Mouse (Mus musculus) testis, postnatal 10 days (tissue): Measurements from ENCODE around the gene Tbc1d10a.

Source experiments
- DNase-seq: peaks from one replicate; pipeline ENCODE4 v3.0.0; 2021; ENCODE audit warnings: low spot score

Gene Tbc1d10a

DNA sequence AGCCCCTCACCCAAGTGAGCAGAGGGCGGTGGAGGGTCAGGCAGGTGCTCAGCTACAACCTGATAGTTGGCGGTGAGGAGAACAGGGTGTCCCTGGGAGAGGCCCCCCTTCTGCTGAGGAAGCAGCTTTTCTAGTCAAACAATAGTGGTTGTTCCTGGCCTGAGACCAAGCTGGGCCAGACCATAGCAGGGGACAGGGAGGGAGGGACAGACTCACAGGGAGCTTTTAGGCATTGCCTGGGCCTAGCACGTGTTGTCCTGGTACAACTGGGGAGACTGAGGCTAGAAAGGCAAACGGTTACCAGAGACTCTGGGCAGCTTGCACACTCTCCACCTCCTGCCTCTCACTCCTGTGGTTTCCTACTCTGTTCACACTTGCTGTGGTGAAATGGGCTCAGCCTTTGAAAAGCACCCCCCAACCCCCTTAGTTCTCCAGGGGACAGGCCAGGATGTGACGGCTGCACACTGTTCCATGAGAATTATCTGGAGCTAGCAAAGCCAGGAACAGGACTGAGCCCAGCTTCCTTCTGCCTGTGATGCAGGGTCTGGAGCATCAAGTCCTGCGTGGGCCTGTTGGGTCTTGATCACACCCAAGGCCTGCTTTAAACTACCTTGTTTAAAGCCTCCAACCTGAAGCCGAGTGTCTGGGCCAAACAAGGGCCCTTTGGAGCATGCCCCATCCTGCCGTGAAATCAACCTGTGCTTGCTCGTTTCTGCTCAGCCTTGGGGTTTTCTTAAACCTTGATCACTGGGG is 29.8 kb downstream of the Tbc1d10a start:
- DNase-seq = peak; percentile 64

DNA sequence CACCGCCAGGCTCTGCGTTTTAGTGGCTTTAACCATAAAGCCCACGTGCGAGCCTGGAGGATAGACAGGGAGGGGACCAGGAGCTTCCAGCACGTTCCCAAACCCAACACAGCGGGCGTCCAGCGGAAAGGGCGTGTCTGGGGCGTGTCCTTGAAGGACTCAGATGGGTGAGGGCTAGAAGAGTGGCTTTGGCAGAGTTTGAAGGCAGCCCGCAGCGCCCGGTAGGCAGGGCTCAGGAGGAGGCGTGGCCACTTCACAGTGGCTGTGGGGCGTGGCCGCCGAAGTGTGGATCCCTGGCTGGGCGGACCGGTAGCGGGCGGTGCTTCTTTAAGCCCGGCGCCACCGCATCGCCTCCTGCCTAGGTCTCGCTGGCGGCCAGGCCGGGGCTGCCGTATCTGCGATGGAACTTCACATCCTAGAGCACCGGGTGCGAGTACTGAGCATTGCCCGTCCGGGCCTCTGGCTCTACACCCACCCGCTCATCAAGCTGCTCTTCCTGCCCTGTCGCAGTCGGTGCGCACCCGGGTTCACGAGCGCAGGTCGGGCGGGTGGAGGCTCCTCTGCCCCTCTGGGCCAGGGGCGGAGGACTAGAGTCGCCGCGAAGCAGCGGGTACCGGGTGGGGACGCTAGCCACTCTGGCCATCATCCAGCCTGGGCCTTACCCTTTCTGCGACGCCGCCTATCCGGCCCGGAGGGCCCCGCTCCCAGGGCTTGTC is 31.5 kb downstream of the Tbc1d10a start, which contains the start of gene Castor1:
Gene Castor1 (plus strand): TSS at position 312 of the 716 bp plus-strand sequence.
- peak; percentile 90 for DNase-seq

DNA sequence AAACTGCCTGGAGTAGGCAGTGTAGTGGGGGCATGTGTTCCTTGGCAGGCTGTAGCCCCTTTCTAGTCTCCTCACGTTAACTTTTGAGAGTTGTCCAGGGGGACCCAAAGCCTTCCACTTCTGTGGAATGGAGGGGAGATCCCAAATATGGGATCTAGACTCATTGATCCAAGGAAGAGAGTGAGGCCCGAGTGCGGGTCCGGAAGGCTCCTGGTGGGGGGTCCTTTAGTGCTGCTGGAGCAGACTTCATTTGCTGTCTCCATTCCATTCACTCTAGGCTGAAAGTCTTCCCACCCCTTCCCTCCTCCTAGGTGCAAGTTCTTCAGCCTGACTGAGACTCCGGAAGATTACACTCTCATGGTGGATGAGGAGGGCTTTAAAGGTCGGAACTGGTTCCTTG is 32.0 kb downstream of the Tbc1d10a start:
- DNase-seq = no peak

DNA sequence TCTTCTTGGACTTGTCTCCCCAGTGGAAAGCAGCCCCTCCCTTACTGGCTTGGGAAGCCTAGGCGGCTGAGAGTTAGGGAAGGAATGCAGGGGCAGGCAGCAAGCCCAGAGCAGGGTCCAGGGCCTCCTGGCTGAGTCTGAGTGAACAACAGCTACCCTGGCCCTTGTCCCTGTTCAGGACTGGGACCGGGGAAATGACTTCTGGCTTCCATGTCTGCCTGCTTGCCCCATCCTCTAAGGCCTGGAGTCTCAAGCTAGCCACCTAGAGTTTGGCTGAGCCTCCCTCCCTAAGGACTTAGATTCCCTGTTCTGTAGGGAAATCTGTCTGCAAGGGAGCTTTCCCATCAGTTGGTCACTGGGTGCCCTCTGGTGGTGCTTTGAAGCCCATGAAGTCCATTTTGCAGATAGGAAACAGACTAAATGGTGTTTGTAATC is 32.7 kb downstream of the Tbc1d10a start:
- DNase-seq = peak; percentile 79

DNA sequence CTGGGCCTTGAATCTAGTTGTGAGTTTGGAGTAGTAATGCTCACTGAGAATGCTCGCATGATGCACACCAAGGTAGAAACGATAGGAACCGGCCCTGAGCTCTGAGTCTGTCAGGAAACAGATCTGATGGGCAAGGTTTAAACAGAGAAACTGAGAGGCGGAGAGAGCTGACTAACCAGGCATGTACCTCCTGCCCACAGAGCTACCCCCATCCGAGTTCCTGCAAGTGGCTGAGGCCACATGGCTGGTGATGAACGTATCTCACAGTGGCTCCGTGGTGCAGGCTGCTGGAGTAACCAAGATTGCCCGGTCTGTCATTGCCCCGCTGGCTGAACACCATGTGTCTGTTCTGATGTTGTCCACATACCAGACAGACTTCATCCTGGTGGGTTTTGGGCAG is 33.3 kb downstream of the Tbc1d10a start:
- no peak for DNase-seq

DNA sequence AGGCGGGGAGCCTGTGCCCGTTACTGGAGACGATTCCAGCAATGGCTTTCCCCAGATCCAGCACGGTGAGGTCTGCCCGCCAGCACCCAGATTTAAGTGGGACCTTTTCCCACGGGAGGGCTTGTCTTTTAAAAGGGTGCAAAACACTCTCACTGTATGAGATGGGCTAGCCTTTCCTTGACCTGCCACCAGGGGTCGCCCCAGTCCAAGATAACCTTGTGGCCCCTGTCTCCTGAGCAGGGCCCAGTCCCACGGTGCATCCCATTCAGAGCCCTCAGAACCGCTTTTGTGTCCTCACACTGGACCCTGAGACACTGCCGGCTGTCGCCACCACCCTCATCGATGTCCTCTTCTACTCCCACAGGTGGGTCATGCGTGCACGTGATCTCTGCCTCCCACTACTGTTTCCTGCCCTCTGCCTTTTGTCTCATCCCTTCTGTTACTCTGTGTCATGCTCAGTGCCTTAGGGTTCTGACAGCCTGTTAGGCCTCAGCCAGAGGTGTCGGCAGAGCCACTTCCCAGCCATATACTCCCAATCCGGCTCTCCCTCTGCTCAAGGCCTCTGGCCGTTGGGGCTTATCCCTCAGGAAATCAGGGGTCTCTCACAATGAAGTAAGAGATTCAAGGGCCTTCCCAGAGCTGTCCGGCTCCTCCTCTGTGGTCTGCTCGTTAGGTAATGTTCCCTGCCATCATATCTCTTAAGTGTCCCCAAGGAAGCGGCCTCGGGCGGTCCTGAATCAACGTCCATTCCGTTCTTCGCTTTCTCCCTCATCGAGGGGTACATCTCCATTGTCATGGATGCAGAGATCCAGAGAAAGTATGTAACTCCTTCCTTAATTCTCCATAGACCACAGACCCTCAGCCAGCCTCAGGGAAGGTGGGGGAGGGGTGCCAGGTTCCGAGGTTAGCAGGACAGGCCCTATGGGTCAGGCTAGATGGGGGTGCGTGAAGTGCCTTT is 34.1 kb downstream of the Tbc1d10a start:
- DNase-seq = peak; percentile 93

DNA sequence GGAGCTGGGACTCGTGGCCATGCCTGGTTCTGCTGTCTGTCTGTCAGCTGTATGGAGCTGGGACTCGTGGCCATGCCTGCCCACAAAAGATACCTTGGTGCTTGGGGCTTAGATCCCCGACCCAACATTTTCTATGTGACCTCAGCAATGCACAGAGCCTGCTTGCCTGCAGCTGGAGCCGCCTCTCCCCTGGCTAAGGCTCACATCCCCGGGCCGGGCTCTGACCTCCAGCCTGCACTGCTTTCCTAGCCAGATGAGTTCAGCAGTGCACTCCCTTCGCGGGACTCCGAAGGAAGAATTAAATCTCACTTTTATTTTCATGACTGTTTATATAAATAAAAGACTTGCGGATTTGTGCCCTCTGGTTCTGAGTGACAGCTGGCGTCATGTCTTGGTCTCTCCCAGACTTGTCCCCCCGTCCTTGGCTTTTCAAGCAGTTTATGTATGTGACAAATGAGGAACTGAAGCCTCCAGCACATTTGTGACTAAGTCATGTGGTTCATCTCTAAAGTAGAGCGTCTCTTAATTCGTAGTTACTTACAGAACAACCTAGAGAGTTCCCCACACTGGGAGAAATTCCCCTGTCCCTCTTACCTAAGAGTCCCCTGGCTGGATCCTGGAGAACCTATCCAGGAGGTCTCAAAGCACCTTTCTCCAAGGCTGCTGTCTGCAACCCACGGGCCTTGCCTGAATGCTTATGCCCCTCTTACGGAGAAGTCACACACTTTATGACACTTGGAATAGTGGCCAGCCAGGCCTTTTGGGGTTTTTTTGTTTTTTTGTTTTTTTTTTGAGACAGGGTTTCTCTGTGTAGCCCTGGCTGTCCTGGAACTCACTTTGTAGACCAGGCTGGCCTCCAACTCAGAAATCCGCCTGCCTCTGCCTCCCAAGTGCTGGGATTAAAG is 35.7 kb downstream of the Tbc1d10a start:
- peak; percentile 54 for DNase-seq

DNA sequence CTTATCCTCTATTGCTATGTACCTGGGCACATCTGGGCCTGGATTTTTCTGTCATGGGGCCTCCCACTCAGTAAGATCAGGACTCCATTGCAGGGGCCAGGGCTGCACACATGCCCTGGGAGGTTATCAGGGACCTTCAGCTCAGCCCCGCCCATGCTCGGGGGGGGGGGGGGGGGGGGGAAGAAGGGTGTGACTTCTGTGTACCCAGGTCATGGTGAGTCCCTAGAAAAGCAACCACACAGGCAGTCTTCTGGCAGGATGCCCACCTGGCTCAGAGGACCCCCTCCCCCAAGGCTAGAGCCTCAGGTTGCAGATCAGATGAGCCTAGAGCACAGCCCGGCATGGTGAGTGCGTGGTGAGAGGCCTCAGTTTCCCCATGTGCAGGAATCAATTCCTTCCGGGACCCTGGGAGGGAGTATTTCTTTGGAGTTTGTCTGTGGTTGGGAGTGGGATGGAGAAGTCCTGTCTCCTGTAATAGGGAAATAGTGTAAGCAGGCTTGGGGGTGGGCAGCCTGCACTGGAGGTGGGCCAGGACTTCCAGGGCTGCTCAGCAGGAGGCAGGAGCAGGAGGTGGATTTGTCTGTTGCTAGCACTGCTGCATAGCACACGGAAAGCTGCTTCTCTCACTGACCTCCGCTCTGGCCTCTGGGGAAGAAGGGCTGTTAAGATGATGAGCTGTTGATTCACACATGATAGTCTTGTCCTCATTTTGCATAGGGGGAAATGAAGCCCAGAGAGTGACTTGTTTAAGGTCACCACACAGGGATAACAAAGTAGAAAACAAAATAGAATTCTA is 37.0 kb downstream of the Tbc1d10a start:
- DNase-seq = peak; percentile 59

DNA sequence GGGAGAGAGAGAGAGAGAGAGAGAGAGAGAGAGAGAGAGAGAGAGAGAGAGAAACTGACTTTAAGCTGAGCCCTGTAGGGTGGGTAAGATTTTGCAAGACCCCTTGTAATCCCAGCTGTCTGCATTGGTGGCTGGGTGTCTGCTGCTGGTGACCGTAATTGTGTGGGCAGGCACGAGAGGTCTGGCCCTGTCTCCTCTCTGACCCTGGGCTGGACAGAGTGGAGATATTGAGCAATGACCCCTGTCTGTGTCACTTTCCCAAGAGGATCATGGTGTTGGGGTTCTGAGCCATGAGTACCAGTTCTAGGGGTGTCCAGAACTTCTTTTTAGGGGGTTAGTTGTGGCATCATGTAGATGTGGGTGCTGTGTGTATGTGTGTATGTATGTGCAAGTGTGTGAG is 37.6 kb downstream of the Tbc1d10a start:
- DNase-seq = no peak

DNA sequence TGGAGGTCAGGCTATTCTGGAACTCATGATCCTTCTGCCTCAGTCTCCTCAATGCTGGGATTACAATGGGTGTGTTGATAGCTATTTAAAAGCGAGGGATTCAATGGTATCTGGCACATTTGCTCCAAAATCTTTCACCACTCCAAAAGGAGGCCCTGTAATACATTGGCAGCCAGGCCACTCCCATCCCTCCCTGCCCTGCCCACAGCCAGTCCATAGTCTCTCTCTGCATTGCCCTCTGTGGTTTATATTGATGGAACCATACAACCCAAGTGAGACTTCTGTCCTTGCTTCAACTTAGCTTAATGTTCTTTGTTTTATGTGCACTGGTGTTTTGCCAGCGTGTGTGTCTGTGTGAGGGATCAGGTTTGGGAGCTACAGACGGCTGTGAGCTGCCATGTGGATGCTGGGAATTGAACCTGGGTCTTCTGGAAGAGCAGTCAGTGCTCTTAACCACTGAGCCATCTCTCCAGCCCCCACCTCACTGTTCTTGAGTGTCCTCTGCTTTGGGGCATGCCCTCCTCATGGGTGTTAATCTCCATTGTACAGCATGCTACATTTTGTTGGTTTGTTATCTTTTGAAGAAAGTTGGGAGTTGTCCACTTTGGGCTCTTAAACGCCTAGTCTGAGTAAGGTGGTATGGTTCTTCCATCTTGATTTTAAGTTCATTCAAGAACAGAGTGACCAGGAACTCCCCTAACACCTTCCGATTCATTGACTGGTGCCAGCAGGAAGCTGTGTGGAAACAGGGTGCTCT is 40.2 kb downstream of the Tbc1d10a start:
- no peak for DNase-seq

DNA sequence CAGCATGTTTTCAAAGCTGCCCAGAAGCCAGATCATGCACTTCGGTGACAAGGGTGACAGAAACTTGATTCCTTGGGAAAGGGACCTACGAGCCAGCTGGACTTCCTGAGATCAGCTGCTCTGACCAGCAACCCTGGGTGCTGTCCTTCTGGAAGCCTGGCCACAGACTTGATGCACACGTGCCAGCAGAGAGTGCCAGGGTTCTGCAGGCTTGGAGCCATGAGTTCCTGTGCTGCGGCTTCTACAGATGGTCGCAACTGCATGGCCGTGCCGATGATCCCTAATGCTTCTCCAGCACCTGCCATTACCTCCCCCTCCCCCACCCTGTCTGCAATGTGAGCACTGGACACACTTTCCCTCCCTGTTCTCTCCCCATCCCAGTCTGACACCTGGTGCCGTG is 41.9 kb downstream of the Tbc1d10a start:
- DNase-seq = no peak

DNA sequence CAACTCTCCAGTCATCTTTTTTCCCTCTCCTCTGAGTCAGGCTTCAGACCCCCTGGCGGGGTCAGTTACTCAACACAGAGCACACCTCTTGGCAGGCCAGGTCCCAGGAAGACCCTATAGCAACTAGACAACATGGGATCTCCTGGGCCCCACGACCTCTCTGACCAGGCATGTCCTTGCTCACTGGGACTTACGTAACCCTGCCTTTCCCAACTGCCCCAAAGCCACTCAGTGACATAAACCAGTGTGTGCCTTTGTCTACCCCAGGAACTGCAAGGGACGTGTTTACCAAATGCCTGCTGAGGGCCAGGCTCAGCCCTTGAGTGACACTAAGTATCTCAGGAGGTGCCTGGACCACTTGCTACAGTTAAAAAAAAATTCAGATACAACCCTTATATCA is 43.3 kb downstream of the Tbc1d10a start:
- DNase-seq = no peak

DNA sequence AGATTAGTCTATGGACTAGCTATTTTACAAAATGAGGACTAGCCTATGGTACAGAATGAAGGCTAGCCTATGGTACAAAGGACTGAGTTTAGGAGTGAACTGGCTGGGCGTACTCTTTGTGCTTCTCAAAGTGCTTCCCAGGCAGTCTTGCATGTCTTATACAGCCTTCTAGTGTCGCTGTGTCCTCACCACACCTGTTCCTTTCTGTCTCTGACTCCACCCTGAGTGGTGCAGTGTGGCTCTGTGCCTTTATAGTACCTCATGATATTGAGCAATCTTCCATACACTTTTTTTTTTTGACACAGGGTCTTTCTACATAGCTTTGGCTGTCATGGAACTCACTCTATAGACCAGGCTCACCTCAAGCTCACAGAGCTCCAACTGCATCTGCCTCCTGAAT is 44.8 kb downstream of the Tbc1d10a start:
- DNase-seq = no peak

DNA sequence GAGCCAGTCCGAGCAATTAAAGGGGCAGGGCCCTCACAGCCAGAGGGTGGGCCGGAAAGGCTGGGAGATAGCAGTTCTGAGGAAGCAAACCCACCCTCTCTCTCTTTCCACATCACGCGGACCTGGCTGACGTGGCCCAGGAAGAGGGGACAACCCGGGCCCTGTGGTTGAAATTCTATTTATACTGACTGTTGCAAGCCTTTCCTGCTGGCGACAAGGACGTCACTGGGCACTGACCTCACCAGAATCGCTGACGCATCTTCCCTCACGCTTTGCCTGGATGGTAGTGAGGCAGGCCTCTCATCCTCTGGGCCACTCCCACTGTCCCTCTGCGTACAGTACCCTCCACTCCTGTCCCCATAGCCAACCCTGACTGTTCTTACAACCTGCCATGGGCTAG is 46.1 kb downstream of the Tbc1d10a start:
- no peak for DNase-seq

DNA sequence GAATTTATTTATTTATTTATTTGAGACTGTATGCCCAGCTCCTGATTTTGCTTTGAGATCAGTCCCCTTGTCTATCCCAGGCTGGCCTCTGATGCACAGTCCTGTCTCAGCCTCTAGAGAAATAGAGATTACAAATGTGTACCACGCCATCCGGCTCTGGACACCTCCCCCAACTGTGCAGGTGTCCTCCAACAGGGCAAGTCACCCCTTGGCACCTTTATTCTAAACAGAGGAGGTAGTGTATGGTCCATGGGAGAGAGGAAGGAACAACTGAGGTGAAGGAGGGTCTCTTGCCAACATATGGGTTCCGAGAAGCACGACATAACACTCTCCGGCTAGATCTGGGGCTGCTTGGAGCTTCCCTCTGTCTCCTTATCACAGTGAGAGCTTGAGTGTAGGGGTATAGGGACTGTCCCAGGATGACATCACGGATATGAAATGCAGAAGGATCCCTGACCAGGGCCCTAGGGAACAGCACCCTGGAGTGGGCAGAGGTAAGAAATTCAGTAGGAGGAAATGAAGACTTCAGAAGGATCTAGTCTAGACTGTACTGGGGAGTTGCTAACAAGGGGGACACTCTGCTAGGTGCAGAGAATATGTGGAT is 48.6 kb downstream of the Tbc1d10a start:
- DNase-seq = no peak

DNA sequence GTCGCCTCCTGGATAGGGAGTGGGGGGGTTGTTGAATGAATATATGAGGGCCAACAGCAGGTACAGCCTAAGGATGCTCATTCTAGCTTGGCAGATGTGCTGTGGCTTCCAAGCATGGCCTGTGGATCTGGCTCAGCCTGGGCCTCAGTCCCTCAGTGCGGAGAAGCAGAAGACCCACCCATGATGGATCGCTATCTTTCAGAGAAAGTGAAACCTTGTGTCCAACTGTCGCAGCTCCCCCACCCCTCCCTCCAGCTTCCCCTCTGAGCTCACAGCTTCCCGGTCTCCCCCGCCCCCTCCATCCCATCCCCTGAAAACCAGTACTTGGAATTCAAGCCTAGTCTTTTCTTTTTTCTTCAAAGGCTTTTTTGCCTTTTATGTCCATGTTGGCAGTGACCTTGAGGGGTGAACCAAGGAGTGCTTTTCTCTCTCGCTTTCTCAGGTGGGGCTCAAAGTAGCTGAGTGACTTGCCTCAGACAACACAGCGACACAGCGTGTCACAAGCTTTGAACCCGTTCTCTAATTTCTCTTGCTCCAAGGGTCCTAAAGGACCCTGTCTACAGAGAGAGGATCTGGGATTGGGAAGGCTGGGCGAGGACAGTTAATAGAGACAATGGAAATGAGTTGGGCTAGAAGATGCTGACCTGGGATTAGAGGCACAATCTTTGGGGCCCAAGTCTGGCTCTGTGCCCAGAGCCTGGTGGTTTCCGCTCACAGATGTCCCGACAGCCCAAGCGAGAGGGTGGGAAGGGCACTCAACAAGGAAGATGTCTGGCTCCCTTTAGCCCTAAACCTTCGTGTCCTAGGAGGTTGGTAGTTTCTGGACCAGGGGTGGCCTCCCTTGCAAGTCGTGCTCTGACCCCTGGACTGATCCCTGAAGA is 49.3 kb downstream of the Tbc1d10a start, which contains the start of gene Osm:
Gene Osm (plus strand): TSS at position 756 of the 881 bp plus-strand sequence.
- no peak for DNase-seq

DNA sequence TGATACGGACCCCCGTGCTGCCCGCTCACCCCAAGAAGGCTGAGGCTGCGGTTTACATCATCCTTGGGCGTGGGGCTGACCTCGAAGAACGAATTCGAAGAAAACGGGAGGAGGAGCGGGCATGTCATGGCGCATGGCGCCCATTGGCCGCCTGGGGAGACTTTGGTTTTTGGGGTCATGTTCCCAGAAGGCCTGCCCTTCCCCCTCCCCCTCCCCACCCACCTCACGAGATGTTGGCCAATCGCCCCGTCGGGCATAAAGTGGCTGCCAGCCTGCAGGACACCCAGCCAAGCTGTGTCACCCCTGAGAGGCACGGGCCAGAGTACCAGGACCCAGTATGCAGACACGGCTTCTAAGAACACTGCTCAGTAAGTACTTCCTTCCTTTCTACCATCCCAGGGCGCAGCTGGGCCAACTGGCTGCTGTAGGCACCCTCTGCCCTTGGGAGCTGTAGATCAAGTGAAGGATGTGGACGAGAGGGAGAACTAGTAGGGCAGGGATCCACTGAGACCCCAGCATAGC is 50.0 kb downstream of the Tbc1d10a start:
- no peak for DNase-seq

DNA sequence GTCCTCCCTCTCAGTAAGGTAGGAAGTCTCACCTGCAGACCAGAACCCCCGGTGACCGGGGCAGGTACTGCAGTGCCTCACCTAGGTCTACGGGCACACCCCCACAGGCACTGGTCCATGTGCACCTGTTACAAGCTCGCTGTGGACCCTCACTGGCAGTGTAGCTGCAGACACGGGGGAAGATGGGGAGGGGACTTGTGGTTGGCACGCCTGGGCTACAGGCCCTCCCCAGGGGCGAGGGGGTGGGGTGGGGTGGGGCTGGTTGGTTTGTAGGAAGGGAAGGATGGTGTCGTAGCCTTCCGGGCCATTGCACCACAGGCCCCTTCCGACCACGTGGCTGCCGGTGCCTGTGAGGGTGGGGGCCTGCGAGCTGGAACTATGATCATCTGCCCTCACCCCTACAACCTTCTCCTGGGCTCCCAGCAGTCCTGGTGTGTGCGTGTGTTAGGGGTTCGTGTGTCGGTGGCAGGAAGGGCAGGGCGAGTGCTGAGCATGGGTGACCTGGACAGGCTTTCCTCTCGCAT is 50.9 kb downstream of the Tbc1d10a start:
- no peak for DNase-seq
